Comparison of ENCODE assay signal across 23 mouse cellular contexts in the genomic region with DNA sequence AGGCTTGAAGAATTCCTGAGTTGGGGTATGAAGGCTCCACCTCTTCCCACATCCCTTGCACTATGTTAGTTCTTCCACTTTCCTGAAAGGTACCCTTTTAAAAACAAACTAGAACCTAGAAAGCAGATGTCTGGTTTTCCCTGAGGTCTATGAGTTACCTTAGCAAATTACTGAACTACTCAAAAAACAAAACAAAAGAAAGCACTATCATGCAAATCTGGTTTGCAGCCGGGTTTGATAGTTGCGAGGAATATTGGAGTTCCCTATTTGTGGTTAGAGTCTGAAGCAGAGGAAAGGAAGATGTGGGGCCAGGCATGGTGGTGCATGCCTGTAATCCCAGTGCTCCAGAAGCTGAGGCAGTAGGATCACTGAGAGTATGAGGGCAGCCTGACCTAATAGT. TPM values are rescaled to one million over a fixed set of nuclear protein-coding genes. Genes with fewer than 3 reads are reported as not detected.
A peak's percentile ranks its signal among the peaks of the same experiment; 100 is the strongest.
DNase-seq lines count a peak whose midpoint lies in the region; ATAC-seq and TF ChIP-seq lines count a peak whose summit lies in the region.
"Had no signal": no experiment of that assay in that cellular context is flagged by ENCODE, and none has a peak within 500 bp of the region (broad histone marks: within the 10 kb centered on the region; RNA-seq: fewer than 3 reads in every experiment).

No protein-coding gene starts in this region.

- 36% methylated on average over 2 of the region's 2 CpGs for WGBS in liver, embryonic 13.5 days (ENCODE audit: insufficient replicate concordance)
- WGBS in liver, postnatal 0 days (ENCODE audit: insufficient replicate concordance): 44% methylated on average over 2 of the region's 2 CpGs
- 95% methylated on average over 2 of the region's 2 CpGs for WGBS in embryonic facial prominence, embryonic 10.5 days

- H3K9ac ChIP-seq in liver, embryonic 13.5 days: no peak overlapping the region
- H3K9ac ChIP-seq in MEL (ENCODE audit: control insufficient read depth, low read depth, low read length, poor library complexity, severe bottlenecking): no peak overlapping the region
- H3K9ac ChIP-seq in liver, postnatal 0 days (replicated peaks): no peak overlapping the region
- H3K9ac ChIP-seq: forebrain, embryonic 13.5 days; forebrain, postnatal 0 days; heart, embryonic 13.5 days; hindbrain, embryonic 12.5 days had no signal

- H3K4me2 ChIP-seq in liver, embryonic 13.5 days: peak overlapping the region; percentile 82
- peak overlapping the region; percentile 42 for H3K4me2 ChIP-seq in liver, postnatal 0 days (ENCODE audit: low read depth, low read length)
- H3K4me2 ChIP-seq: forebrain, embryonic 13.5 days; heart, embryonic 13.5 days; hindbrain, embryonic 12.5 days had no signal

- H3K79me2 ChIP-seq in MEL (ENCODE audit: control insufficient read depth, insufficient read depth, low read length, poor library complexity): peaks cover 72% of the 10 kb centered on the region

- TF ChIP-seq CTCF in MEL (IDR thresholded peaks at IDR 0.05 in 2 of 3, conservative IDR thresholded peaks at IDR 0.05 in 1 of 3; ENCODE audit: control insufficient read depth in 1 of 3, insufficient read depth in 1 of 3, low read depth in 2 of 3, low read length in 3 of 3, poor library complexity in 1 of 3, severe bottlenecking in 1 of 3): no peak
- no peak for TF ChIP-seq CTCF in liver, postnatal 0 days (IDR thresholded peaks at IDR 0.05; ENCODE audit: low read depth)

- H3K9me3 ChIP-seq in liver, embryonic 13.5 days (replicated peaks): no peaks in the 10 kb centered on the region
- H3K9me3 ChIP-seq in MEL (replicated peaks; ENCODE audit: insufficient read depth, low read length): no peaks in the 10 kb centered on the region
- H3K9me3 ChIP-seq in liver, postnatal 0 days (ENCODE audit: low read length): no peaks in the 10 kb centered on the region
- H3K9me3 ChIP-seq in embryonic facial prominence, embryonic 10.5 days: no peaks in the 10 kb centered on the region
- H3K9me3 ChIP-seq: forebrain, embryonic 13.5 days; G1E; heart, embryonic 13.5 days; hindbrain, embryonic 12.5 days had no signal

- TF ChIP-seq RAD21 in MEL (IDR thresholded peaks at IDR 0.05; ENCODE audit: low read depth, low read length): no peak

- no peak for DNase-seq in liver, embryonic 13.5 days
- DNase-seq in liver: no peak
- peak; percentile 82 for DNase-seq in MEL (ENCODE audit: low read depth, low spot score)
- DNase-seq in liver, postnatal 0 days: no peak
- DNase-seq in embryonic facial prominence, embryonic 10.5 days (ENCODE audit: low spot score): no peak
- DNase-seq in layer of hippocampus, postnatal 36 days: no peak
- no peak for DNase-seq in urinary bladder, postnatal 10 days (ENCODE audit: low spot score)
- DNase-seq: adrenal gland, postnatal 14 days; B cell, adult 2 months; cerebellum, adult 8-10 months; cerebellum, postnatal 14 days; forebrain, postnatal 0 days; gastrocnemius, postnatal 14 days; heart, postnatal 4 days had no signal

- peaks cover 68% of the 10 kb centered on the region for H3K4me1 ChIP-seq in liver, embryonic 13.5 days (replicated peaks)
- peaks cover 18 to 36% of the 10 kb centered on the region in 2 experiments for H3K4me1 ChIP-seq in MEL (ENCODE audit: control insufficient read depth in 1 of 2, insufficient read depth in 2 of 2, low read length in 2 of 2)
- H3K4me1 ChIP-seq in liver, postnatal 0 days (ENCODE audit: insufficient read depth): peaks cover 15% of the 10 kb centered on the region
- H3K4me1 ChIP-seq in embryonic facial prominence, embryonic 10.5 days: peaks cover 18% of the 10 kb centered on the region

- H3K27me3 ChIP-seq in liver, embryonic 13.5 days: no peaks in the 10 kb centered on the region
- no peaks in the 10 kb centered on the region for H3K27me3 ChIP-seq in MEL (ENCODE audit: control insufficient read depth in 1 of 2, insufficient read depth in 2 of 2, low read length in 2 of 2)
- no peaks in the 10 kb centered on the region for H3K27me3 ChIP-seq in liver, postnatal 0 days (ENCODE audit: insufficient read depth, low read length)
- H3K27me3 ChIP-seq in embryonic facial prominence, embryonic 10.5 days (replicated peaks; ENCODE audit: low read depth, poor library complexity, severe bottlenecking): no peaks in the 10 kb centered on the region
- H3K27me3 ChIP-seq: forebrain, embryonic 13.5 days; heart, embryonic 13.5 days; hindbrain, embryonic 12.5 days; Patski had no signal

- ATAC-seq in liver, embryonic 13.5 days (ENCODE audit: low read depth): no peak
- peak; percentile 41 for ATAC-seq in granulocyte monocyte progenitor cell, adult 5-6 weeks (replicated peaks; ENCODE audit: poor library complexity, severe bottlenecking)
- ATAC-seq in liver, postnatal 0 days: no peak
- ATAC-seq: activated CD4-positive, CD25-positive, alpha-beta regulatory T cell, adult 4 months; CD4-positive, CD25-positive, alpha-beta regulatory T cell, adult 4 months; forebrain, embryonic 13.5 days; forebrain, postnatal 0 days; hindbrain, postnatal 0 days; Patski had no signal

- H3K4me3 ChIP-seq in liver, embryonic 13.5 days (replicated peaks): peak overlapping the region; percentile 2; the same call in 1 of the 2 replicates
- no peak overlapping the region for H3K4me3 ChIP-seq in MEL (ENCODE audit: control insufficient read depth in 1 of 2, insufficient read depth in 1 of 2, low read depth in 2 of 2, low read length in 2 of 2)
- H3K4me3 ChIP-seq in liver, postnatal 0 days (ENCODE audit: low read depth, low read length): no peak overlapping the region
- H3K4me3 ChIP-seq in embryonic facial prominence, embryonic 10.5 days: no peak overlapping the region
- H3K4me3 ChIP-seq: forebrain, embryonic 13.5 days; heart, embryonic 13.5 days; hindbrain, embryonic 12.5 days had no signal

- 0 out of 2 replicates have a peak overlapping the region, but pooled peaks have one; percentile 3 for H3K27ac ChIP-seq in liver, embryonic 13.5 days
- H3K27ac ChIP-seq in MEL (ENCODE audit: control insufficient read depth, low read depth, low read length): peak overlapping the region; percentile 61
- H3K27ac ChIP-seq in liver, postnatal 0 days (ENCODE audit: low read depth): no peak overlapping the region
- no peak overlapping the region for H3K27ac ChIP-seq in embryonic facial prominence, embryonic 10.5 days (replicated peaks)
- H3K27ac ChIP-seq: forebrain, embryonic 13.5 days; heart, embryonic 13.5 days; hindbrain, embryonic 12.5 days; hindbrain, postnatal 0 days had no signal

- TF ChIP-seq EP300 in MEL (IDR thresholded peaks at IDR 0.05; ENCODE audit: low read depth in 1 of 2, low read length in 2 of 2): peak; percentile 76 to 77
- no peak for TF ChIP-seq EP300 in liver, postnatal 0 days (IDR thresholded peaks at IDR 0.05; ENCODE audit: low read depth)

- no peak for TF ChIP-seq POLR2A in MEL (IDR thresholded peaks at IDR 0.05; ENCODE audit: control insufficient read depth in 1 of 2, insufficient read depth in 1 of 2, low read depth in 1 of 2, low read length in 2 of 2, poor library complexity in 1 of 2)

- peaks cover 16% of the 10 kb centered on the region for H3K36me3 ChIP-seq in liver, embryonic 13.5 days
- H3K36me3 ChIP-seq in MEL (ENCODE audit: control insufficient read depth in 1 of 2, insufficient read depth in 2 of 2, low read length in 2 of 2): peaks cover 20 to 49% of the 10 kb centered on the region in 2 experiments
- H3K36me3 ChIP-seq in liver, postnatal 0 days (replicated peaks; ENCODE audit: insufficient read depth, low read length): no peaks in the 10 kb centered on the region
- H3K36me3 ChIP-seq in embryonic facial prominence, embryonic 10.5 days (replicated peaks): no peaks in the 10 kb centered on the region
- H3K36me3 ChIP-seq: heart, embryonic 13.5 days; hindbrain, embryonic 12.5 days had no signal

TF ChIP-seq in MEL, 35 proteins besides CTCF, POLR2A, EP300 and RAD21:
- TF ChIP-seq TCF12 (IDR thresholded peaks at IDR 0.05; ENCODE audit: low read depth, low read length): peak; percentile 71; the same call in 1 of the 2 replicates
- peak; percentile 94 for TF ChIP-seq RCOR1 (IDR thresholded peaks at IDR 0.05; ENCODE audit: low read depth, low read length)
- TF ChIP-seq SIN3A (IDR thresholded peaks at IDR 0.05; ENCODE audit: low read length): peak; percentile 49; the same call in 1 of the 2 replicates
- no peak for TF ChIP-seq NRF1 (IDR thresholded peaks at IDR 0.05; ENCODE audit: insufficient read depth, low read depth, low read length, poor library complexity, severe bottlenecking)
- peak; percentile 69 for TF ChIP-seq GATA1 (IDR thresholded peaks at IDR 0.05; ENCODE audit: low read depth, low read length)
- no peak for TF ChIP-seq USF2 (IDR thresholded peaks at IDR 0.05; ENCODE audit: borderline replicate concordance in 1 of 2, insufficient read depth in 1 of 2, low read depth in 1 of 2, low read length in 2 of 2)
- no peak for TF ChIP-seq MAFK (IDR thresholded peaks at IDR 0.05; ENCODE audit: borderline replicate concordance, low read depth, low read length)
- no peak for TF ChIP-seq UBTF (IDR thresholded peaks at IDR 0.05; ENCODE audit: borderline replicate concordance, insufficient read depth, low read depth, low read length)
- TF ChIP-seq TAL1 (IDR thresholded peaks at IDR 0.05; ENCODE audit: low read length): peak; percentile 54
- no peak for TF ChIP-seq USF1 (IDR thresholded peaks at IDR 0.05; ENCODE audit: low read depth, low read length)
- peak; percentile 70; the same call in 1 of the 2 replicates for TF ChIP-seq MXI1 (IDR thresholded peaks at IDR 0.05; ENCODE audit: low read depth, low read length)
- 0 out of 2 replicates have a peak, but pooled peaks have one; percentile 56 for TF ChIP-seq JUND (IDR thresholded peaks at IDR 0.05; ENCODE audit: low read depth, low read length)
- no peak for TF ChIP-seq BHLHE40 (IDR thresholded peaks at IDR 0.05; ENCODE audit: borderline replicate concordance, low read depth, low read length)
- TF ChIP-seq MAX (IDR thresholded peaks at IDR 0.05; ENCODE audit: low read length): 0 out of 2 replicates have a peak, but pooled peaks have one; percentile 15
- TF ChIP-seq ETS1 (IDR thresholded peaks at IDR 0.05; ENCODE audit: low read depth, low read length): peak; percentile 82

RNA-seq across cellular contexts. Expression of a gene that starts 4.3 kb away (rescaled TPM):
- polyA plus RNA-seq in liver, embryonic 13.5 days (2015; fragmentation: Nextera tagmentation; extraction: Ambion mirVana): 29.7 and 34.0 TPM in 2 replicates
- total RNA-seq in MEL (2012; rRNA removed): 24.6 and 28.5 TPM in 2 replicates
- 10 to 100 TPM; 52.0 to 83.8 TPM for polyA plus RNA-seq in MEL (2012; ENCODE audit: insufficient read depth in 1 of 2, insufficient read length in 2 of 2, low read depth in 1 of 2, low replicate concordance in 2 of 2, missing spikeins in 1 of 2)
- total RNA-seq in granulocyte monocyte progenitor cell, adult 5-6 weeks (2014; fragmentation: Nextera tagmentation): 49.2 and 57.4 TPM in 2 replicates
- total RNA-seq in granulocyte monocyte progenitor cell, adult 5-6 weeks (2017): 37.3 and 39.0 TPM in 2 replicates
- polyA plus RNA-seq in liver, postnatal 0 days (2015; fragmentation: Nextera tagmentation; extraction: Ambion mirVana): 8.1 and 11.8 TPM in 2 replicates
- 49.6 and 54.6 TPM in 2 replicates for polyA plus RNA-seq in embryonic facial prominence, embryonic 10.5 days (2016; fragmentation: Nextera tagmentation; extraction: Ambion mirVana)
- 1 to 10 TPM; 2.0 to 4.7 TPM for total RNA-seq in layer of hippocampus, postnatal 36 days (2021)

Comparison
In these comparisons a context has a peak if more than half of its experiments do, and no peak if none do; other contexts are left out.
1. H3K27ac ChIP-seq: peak in liver, embryonic 13.5 days (single experiment) and MEL (single experiment); none in liver, postnatal 0 days (single experiment) and embryonic facial prominence, embryonic 10.5 days (single experiment).